Mouse (Mus musculus) yolk sac, embryonic 10.5 days (tissue): ENCODE data around the gene Dhx15.
"Not testable (repeated sequence)": the region's sequence is repeated elsewhere in the genome, so short reads cannot be mapped to it uniquely, and the experiment has no call there.

Source experiments
- DNase-seq: peaks from one replicate; pipeline ENCODE4 v3.0.0-alpha.2; 2017; ENCODE audit warnings: low spot score

Gene Dhx15

DNA sequence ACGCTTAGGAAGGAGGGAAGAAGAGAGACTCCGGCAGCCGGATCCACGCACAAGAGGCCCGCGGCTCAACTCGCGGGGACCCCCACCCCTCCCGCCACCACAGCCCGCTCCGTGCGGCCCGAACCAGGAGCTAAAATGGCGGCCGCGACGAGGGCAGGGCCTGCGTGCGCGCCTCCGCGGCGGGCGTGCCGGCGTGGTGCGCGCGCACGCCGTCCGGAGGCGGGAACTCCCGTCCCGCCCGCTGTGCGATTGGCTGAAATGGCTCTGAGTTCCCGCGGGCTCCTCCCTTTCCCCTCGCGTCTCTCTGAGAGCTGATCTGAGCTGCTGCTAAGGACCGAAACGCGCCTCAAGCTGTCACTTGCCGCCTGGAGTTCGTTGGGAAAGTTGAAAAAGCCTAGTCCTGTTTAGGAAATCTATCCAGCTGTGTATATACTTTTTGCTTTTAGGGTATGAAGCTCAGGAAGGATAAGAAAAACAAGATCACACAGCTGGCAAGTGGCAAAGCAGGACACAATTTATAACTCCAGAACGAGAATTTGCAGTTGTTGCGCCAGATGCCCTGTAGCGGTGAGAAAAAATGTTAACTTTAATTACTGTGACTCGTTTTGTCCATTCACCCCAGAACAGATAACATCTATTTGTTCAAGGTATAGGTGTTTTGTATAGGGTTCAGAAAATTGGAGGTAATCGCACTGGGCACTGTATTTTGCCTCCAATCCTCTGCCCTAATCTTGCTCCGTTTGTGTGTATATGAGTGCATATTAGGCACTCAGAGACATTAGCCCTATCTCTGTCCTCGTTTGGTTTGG lies at the start of gene Dhx15:
Gene Dhx15 (minus strand): TSS at position 144 of the 809 bp plus-strand sequence.
- peak; percentile 91 for DNase-seq

DNA sequence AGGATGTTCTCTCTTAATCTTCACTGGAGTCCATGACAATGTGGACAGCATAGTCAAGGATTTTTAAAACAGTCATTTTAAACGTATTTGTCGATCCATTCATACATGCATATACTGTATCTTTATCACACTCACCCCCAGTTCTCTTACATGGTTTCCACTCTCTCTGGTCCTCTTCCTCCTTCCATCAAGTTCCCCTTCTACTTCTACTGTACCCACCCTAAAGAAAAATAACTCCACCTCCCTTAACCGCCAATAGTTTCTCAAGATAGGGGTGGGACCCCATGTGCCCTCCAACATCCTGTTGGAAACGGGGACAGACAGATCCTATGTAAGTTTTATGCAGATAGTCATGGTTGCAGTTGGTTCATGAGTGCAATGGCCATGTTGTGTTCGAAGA lies 48.6 kb upstream of the Dhx15 start:
- DNase-seq: no peak

DNA sequence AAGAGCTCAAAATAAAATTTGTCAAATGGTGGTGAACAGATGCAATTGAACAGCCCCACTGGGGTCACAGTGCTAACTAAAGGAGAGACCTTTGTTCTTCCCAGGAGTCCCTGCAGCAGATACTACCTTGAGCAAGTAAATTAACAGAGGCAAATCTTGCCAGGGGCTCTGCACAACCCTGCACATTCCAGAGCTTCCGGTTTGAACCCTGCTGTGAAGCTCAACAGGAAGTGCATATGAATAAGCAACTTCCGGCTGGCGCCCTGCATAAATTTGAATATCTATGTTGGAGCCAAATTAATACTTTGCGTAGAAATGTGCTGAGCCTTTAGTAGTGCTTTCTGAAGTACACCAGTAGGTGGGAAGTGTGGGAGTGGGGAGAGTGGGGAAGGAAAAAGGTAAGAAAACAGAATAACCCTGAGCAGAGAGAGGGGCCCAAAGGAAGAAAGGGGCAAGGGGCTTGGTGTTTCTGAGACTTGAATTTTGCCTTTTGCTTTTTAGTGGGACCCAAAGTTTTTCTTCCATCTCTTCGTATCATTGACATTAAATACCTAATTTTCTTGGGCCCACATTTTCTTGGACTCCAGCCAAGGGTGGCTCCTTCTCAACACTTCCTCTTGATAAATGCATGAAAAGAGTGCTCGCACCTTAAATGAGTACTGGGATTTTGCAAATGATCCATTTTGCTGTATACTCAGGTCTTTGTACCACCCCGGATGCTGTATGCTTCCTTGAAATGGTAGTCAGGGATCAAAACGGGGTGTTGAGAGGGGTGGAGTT lies 47.8 kb upstream of the Dhx15 start:
- DNase-seq: no peak

DNA sequence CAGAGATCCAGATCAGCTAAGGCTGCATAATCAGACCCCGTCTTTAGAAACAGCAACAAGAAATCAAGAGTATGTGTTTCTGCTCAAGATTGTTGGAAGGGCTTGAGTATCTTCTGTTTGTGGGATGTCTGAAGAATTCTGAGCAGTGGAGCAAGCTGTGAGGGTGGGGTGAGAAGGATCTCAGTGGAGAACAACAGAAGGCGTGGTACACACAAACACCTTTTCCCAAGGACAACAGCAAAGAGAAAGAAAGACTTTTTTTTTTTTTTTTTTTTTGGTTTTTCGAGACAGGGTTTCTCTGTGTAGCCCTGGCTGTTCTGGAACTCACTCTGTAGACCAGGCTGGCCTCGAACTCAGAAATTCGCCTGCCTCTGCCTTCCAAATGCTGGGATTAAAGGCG lies 46.3 kb upstream of the Dhx15 start:
- not testable (repeated sequence) for DNase-seq

DNA sequence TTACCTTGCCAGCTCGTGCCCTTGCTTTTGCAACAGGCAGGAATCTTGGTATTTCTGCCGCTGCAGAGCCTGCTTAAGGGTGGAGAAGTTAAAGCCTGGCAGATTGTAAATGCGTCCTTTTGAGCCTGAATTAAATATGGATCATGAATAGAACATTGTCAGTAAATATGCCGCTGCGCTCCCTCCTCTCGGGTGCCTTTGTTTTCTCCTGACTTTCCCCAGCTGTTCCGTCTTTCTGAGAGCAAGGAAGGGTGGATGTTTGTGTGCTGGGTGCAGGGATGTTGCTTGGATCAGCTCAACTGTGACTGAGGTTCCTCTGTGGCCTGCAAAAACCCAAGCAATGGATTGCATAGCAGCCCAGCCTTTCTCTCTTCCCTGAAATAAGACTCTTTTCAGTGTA lies 44.3 kb upstream of the Dhx15 start:
- DNase-seq: no peak

DNA sequence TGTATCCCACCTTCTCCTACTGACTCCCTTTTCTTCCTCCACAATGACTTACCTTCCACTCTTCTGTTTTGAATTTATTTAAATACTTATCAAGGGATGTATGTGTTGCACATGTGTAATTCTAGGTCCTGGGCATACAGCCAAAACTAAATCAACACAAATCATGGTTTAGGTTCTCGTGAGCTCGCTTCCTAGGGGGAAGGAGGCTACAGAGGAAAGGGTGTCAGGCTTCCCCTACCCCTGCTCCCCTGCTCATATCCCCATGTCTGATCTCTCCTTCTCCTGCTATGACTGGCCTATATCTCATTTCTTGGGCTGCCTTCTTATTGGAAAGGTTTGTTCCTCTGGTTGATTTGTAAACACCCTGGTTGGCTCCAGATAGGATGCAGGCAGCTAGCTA lies 43.6 kb upstream of the Dhx15 start:
- DNase-seq: no peak

DNA sequence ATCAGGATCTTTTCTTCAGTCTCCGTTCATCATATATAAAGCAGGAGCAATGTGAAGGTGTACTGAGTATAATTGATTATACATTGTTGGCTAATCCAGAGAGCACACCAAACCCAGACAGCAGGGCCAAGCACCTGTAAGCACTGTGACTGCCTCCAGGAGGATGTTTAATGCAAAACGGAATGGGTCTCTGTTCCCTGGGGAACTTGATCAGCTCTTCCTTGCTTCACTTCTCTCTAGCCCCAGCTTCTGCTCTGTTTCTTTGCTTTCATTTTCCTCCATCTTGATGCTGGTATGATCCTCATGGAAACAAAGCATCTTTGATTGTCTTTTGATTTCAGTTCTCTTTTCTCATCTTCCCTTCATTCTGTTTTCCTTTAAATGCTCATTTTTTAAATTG lies 42.3 kb upstream of the Dhx15 start:
- DNase-seq: no peak

DNA sequence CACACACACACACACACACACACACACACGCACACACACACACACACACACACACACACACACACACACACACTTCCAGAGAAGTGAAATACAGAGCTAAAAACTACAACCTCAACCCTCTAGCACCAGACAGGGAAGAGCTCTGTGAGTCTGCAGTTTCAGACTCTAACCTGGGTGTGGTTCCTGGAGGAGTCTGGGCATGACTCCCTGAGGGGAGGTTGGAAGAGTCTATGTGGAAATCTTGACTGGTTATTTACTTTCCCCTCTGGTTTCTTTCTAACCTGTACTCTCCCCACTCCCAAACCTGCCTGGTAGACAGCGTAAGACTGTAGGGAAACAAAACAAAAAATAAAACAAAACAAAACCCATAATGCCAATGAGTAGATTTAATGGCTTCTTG lies 41.9 kb upstream of the Dhx15 start:
- no peak for DNase-seq

DNA sequence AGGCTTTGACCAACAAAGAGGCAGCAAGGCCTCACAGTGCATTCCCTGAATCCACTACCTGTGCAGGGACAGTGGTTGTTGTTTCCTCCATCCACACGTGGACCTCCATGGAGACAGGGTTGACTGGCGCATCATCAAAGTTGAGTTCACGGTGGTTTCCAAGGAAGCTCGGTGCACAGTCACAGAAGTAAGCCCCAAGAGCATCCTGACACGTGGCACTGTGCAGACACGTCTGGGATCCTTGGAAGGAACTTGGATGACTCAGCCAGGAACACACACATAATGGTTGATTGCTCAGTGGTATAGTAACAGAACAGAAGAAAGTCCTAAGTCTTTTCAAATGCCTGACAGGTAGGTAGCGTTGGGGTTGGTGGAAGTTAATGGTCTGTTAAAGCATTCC lies 40.2 kb upstream of the Dhx15 start:
- DNase-seq: no peak

DNA sequence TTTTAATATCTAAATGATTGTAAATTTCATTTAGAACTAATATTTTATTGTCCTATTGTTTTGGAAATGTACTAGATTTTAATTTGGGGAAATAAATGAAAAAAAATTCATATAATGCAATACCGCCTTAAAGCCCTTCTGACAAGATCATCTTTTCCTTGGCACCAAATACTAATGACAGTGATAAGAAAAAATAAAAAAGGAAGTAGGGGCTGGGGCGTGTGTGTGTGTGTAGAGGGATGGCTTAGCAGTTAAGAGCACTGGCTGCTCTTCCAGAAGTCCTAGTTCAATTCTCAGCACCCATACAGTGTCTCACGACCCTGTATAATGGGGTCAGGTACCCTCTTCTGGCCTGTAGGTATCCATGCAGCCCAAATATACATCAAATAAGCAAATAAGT lies 36.4 kb upstream of the Dhx15 start:
- no peak for DNase-seq

DNA sequence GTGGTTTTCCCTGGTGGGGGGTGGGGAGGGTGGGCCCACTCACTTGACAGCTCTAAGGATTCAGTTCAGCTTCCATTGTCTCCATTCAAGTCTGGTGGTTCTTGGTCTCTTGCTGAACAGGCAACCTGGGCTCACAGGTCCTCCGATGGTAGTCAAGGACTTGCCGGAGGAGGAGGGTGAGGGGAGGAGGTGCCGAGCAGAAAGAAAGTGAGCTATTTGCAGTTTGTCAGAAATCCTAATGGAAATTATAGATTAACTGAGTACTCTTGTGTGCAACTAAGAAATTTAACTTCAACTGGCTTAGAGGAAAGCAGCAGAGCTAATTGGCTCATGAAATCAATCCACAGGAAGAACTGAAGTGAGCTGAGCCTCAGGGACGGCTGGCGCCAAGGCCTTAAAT lies 31.3 kb upstream of the Dhx15 start:
- DNase-seq: no peak

DNA sequence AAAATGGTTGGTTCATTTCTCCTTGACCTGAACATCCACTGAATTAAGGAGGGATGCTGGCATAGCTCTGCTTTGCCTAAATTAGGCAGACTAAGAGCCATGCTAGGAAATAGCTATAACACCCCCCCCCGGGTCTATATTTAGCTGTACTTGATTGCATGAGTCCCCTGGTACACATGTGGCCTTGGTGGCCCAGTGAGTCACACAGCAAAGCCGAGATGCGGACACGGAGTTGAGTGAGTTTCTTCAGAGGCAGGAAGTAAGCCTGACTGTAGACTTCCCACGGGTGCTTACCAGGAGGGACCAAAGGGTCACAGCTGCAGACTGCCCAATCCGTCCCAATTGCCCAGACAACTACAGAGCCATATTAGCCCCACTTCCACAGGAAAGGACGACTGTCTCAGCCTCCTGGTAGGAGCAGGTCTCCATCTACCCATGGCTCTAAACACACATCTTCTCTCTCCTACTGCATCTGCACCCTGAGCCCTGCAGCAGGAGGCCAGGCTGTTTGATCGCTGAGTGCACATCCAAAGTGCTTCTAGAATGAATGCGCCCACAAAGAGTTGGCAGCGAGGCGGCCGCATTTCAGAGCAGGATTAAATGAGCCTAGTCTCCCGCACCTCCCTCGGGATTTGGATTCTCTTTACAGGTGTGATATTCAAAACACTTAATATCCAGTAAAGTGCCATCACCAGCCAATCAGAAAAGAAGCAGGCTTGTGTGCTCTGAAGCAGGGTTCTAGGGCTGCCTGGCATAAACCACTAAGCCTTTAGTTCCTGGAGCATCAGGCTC lies 29.9 kb upstream of the Dhx15 start:
- no peak for DNase-seq

DNA sequence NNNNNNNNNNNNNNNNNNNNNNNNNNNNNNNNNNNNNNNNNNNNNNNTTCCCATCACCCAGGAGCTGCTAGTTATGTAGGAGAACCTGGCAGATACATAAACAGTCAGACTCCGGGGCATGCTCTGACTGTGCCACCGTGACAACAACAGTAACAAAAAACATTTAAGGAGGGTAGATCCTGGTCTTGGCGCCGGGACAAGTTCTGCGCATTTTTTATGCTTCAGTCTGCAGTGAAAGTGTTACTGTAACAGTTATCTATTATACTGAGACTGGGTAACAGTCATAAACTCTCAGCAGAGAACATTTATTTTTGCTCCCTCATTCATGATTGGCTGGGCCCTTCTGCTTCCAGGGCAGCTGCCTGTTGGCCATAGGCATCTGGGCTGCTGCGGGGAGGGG lies 27.9 kb upstream of the Dhx15 start:
- no peak for DNase-seq

DNA sequence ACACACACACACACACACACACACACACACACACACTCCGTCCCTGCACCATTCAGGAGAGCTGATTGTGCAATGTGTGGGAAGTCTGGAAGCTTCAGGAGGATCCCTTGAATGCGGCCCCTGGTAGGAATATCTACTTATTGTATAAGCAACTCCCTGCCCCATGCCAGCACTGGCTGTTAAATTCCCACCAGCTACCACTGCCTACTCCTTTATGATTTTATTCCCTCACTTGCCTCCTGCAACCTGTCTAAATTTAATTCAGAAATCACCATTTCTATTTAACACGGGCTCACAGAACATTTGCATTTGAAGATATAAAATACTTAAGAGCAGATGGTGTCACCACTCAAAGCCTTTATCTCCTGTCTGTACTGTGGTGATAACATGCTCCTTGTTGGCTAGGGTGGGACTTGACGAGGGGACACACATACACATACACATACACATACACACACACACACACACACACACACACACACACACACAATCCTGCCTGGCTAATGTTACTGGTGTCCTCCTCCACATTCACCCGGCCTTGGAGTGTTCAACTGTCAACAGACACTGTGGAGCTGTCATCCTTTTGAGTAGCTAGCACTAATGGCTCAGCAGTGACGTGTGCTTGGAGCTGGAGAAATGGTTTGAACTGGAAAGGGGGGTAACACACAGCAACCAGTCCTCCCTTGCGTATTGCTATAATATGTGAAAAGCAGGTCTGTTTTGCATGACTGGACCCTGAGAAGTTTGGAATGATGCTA lies 23.0 kb upstream of the Dhx15 start:
- DNase-seq: no peak

DNA sequence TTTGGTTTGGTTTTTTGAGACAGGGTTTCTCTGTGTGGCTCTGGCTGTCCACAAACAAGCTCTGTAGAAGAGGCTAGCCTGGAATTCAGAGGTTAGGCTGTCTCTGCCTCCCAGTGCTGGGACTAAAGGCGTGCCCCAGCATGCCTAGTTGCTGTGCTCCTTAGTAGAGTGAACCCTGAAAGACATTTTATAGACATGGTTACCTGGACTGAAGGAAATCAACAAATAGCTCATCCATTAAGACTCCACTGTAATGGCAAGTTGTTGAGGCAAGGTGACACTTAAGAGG lies 810 bp upstream of the Dhx15 start:
- no peak for DNase-seq

DNA sequence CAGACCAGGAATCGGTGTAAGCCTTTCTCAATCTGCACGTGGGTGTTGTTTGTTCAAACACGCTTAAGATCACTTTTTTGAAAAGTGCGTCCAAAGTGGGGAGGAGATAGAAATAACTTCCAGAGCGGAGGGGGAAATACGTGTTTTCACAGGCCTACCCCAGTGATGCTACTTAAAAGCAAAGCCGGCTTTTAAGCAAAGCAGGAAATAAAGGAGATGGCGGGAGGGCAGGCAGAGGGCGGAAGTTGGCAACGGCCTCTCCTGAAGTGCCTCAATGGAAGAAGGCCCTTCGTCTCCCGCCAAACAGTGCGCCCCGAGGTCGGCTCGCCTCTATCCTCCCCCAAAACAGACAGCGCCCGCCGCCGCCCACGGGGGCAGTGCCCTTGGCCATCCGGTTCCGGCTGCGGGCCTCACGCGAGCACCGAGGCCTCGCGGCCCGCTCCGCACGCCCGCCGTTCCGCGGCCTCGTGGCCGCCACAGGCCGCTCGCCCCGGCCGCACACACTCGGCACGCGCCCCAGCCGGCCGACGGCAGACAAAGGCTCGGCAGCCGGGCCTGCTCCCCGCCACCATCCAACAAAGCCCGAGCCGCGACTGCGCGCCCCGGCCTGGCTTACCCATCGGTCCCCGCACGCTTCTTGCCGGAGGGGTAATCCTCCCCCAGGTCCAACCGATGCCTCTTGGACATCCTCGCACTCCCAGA lies 499 bp downstream of the Dhx15 start:
- DNase-seq: peak; percentile 64

DNA sequence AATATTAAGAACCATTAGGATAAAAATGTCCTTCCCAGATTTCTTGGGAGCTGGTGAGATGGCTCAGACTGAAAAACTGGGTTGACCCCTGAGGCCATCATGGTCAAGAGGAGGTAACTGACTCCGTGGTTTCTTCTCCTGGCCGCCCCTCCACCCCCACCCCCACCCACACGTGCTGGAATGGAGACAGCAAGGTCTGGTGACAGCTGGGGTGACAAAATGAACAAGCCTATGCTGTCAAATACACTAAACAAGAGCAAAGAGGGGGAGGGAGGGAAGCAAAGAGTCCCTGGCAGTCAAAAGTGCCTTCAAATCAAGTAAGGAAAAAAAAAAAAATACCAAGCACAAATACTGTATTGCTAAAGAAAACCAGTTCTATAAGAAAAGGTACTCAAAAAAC lies 2.1 kb downstream of the Dhx15 start:
- no peak for DNase-seq

DNA sequence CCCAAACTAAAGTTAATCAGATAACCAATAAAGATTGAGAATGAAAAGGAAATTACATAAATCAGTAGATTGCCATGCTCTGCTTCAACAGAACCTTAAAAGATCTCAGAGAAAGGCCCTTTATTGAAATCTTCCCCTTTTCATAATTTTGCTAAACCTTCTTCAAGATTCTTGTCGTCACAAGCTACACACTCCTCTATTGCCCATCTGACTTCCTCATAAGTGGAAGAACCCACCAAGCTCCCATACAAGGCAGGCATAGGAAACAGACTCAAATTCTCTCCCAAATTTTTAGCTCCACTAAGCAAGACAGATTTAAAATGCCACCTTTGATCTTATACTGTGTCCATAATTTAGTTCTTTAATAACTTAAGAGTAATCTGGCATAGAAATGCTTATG lies 13.0 kb downstream of the Dhx15 start:
- DNase-seq: no peak

DNA sequence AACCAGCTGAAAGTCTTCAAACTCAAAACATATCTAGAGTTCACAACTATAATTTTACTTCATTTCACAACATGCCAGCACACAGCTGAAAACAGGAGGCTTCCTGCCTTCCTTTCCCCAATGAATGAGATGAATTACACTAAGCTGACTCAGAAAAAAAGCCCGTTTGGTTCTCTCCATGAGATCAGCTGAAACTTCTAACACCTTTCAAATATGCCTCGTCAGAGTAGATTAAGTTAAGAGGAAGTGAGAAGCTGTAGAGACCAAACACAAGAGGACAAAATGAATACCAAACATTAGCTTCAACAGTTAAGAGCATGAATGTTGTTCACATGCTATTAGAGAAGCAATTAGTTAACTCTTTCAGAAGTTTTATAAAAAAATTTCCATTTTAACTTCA lies 21.8 kb downstream of the Dhx15 start:
- no peak for DNase-seq

DNA sequence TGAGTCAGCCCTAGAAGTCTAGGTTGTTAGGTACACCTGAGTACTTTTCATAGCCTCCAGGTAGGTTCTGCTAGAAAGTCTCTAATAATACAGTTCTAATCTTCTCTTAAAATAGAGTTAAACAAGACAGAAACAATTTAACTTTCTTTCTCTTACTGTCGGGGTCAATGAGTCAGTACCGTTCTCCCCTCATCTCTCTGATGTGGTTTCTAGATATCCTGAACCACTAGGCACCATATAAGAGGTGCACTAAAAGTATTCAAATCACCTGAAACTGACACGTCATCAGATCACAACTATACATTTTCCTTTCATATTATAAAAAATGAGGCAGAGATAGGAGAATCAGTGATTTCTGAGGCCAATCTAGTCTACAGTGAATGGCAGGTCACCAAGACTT lies 41.2 kb downstream of the Dhx15 start:
- no peak for DNase-seq

DNA sequence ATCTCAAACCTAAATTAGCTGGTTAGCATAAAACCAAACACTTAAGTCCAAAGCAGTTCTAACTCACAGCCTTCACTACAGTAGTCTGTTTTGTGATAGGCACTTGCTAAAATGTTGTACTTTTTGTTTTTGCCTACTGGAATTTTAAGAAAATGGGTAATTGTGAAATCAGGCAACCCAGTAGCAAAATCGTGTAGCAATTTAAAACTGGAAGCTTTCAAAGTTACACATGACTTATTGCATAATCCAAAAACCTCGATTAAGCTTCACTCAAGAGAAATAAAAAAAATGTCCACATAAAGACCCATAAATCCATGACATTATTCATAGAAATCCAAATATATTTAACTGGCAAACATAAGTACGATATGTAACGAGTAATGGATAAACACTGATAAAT lies 43.2 kb downstream of the Dhx15 start:
- DNase-seq: no peak

DNA sequence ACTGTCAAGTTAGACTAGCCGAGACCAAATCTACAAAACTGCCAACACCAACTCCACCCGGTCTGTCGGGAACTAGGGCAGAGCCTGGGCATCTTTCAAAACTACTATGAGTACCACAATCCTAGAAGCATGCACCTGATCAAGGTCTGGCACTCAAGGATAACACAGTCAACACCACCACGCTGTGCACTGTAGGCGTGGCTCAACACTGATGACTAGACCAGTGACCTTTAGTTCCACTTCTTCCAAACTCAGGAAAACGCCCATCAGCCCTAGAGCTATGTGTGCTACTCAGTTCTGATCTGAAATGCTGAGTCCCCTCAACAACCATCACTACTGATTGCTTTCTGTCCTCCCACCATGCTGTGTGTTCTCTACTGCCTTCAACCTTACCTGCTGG lies 44.6 kb downstream of the Dhx15 start:
- DNase-seq: no peak
